Mouse (Mus musculus) small intestine, adult 2 months (tissue): ENCODE measurements around the gene Gps1. TPM values are rescaled to one million over a fixed set of nuclear protein-coding genes. Genes with fewer than 3 reads are reported as not detected.
"Not testable (repeated sequence)": the region's sequence is repeated elsewhere in the genome, so short reads cannot be mapped to it uniquely, and the experiment has no call there.

Experiments used
- H3K27ac ChIP-seq: fragments of 200-500 bp; 2 replicates; pipeline ENCODE4 v1.5.1; 2012; ENCODE audit warnings: low read depth, low read length, control low read depth, inconsistent platforms; ENCODE audit not compliant: insufficient read depth
- H3K27me3 ChIP-seq: fragments of 200-500 bp; 2 replicates; pipeline ENCODE4 v1.6.1; 2012; ENCODE audit warnings: mild to moderate bottlenecking, moderate library complexity, low read length, inconsistent platforms; ENCODE audit not compliant: control insufficient read depth, insufficient read depth
- H3K36me3 ChIP-seq: fragments of 200-500 bp; 2 replicates; pipeline ENCODE4 v1.6.1; 2012; ENCODE audit warnings: mild to moderate bottlenecking, low read length, control low read depth, inconsistent platforms; ENCODE audit not compliant: control insufficient read depth, insufficient read depth
- H3K4me1 ChIP-seq: fragments of 200-500 bp; 2 replicates; pipeline ENCODE4 v1.6.1; 2012; ENCODE audit warnings: low read length, inconsistent platforms, mixed read lengths; ENCODE audit not compliant: control insufficient read depth, insufficient read depth, insufficient read length
- H3K4me3 ChIP-seq: fragments of 200-500 bp; 2 replicates; pipeline ENCODE4 v1.5.1; 2012; ENCODE audit warnings: low read depth, mild to moderate bottlenecking, control low read depth, inconsistent platforms, low read length, moderate library complexity
- CTCF ChIP-seq: fragments of 200-500 bp; IDR thresholded peaks from 2 replicates; pipeline ENCODE4 v1.5.1; 2012; ENCODE audit warnings: low read depth, mild to moderate bottlenecking, control low read depth, inconsistent platforms, low read length, moderate library complexity, mixed read lengths; ENCODE audit not compliant: insufficient replicate concordance, insufficient read length; ENCODE audit errors: extremely low read depth
- POLR2A ChIP-seq: fragments of 200-500 bp; IDR thresholded peaks from 2 replicates; pipeline ENCODE4 v1.6.1; 2012; ENCODE audit warnings: low read depth, mild to moderate bottlenecking, control low read depth, inconsistent platforms, low read length, moderate library complexity
- WGBS: fragments of 180-500 bp; shearing (Covaris S2); methylation state at CpG from one replicate; pipeline ENCODE4 v1.1.7; 2018; 5-methylcytosine and 5-hydroxymethylcytosine counted together
- polyA plus RNA-seq: library from polyadenylated mRNA; depleted of rRNA; stranded (reverse); fragments of >200 nt; gene quantifications from 2 replicates; pipeline ENCODE4 v1.2.3, GENCODE M21; 2012

Gene Gps1
- polyA plus RNA-seq, 1 experiment: 86.4 TPM

DNA sequence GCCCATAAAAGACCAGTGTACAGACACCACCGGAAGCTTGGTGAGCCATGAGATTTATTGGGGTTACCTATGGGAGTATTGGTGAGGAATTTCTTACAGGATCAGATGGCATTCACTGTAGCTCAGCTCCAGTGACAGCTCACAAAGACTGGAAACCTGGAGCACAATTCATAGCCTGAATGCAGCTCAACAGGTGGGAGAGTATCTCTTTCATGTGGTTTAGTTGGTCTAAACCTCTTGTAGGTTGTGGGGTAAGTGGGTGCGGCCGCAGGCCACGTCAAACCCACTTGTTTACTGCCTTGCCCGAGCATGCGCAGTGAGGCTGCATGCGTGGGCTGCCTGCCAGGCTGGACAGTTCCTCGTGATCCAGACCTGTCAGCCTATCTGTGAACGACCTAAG lies 23.8 kb upstream of the Gps1 start:
- TF ChIP-seq CTCF (no peak), POLR2A (no peak)
- Histone ChIP-seq H3K36me3 (no peaks in the 10 kb centered on the region), H3K27ac (no peak overlapping the region), H3K4me3 (no peak overlapping the region), H3K4me1 (peaks cover 4% of the 10 kb centered on the region), H3K27me3 (no peaks in the 10 kb centered on the region)
- 76% methylated on average over 9 of the region's 9 CpGs for WGBS

DNA sequence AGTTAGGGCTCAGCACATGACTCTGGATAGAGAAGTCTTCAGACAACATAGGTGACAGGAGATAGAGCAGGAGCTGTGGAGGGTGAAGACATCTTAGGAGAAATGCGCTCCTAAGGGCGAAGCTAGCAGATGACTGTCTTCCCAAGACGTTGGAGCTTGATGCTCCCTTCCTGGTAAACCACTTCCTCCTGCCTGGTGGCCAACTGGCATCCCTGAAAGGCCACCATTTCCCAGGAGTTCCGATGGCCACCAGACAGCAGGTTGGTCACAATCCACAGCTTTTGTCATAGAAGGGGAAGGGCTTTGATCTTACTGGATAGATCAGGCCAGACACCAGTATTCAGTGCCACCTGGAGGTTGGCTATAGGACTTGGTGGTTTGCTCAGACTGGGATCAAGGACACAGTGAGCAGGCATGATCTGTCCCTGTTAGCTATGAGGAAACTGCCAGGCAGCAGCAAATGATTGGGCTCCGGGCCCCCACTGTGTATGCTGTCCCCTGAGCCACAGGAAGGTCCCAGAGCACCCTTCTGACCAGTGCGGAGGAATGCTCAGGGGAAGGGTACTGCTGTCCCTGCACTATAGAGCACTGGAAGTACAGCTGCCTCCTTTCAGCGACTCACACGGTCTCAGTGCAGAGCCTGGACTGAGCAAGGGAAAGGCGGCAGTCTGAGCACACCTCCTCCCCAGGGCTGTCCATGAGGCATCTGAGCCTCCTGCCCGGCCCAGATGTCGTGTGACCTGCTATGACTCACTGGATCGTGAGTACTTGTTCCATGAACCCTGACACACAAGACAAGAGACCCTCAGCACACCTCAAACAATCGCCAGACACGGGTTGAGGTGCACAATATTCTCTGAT lies 22.0 kb upstream of the Gps1 start:
- TF ChIP-seq POLR2A: no peak
- no peak for TF ChIP-seq CTCF
- Histone ChIP-seq H3K27ac (no peak overlapping the region), H3K4me1 (peaks cover 4% of the 10 kb centered on the region), H3K27me3 (no peaks in the 10 kb centered on the region), H3K4me3 (0 out of 2 replicates have a peak overlapping the region, but pooled peaks have one; percentile 27), H3K36me3 (no peaks in the 10 kb centered on the region)
- 49% methylated on average over 14 of the region's 14 CpGs for WGBS

DNA sequence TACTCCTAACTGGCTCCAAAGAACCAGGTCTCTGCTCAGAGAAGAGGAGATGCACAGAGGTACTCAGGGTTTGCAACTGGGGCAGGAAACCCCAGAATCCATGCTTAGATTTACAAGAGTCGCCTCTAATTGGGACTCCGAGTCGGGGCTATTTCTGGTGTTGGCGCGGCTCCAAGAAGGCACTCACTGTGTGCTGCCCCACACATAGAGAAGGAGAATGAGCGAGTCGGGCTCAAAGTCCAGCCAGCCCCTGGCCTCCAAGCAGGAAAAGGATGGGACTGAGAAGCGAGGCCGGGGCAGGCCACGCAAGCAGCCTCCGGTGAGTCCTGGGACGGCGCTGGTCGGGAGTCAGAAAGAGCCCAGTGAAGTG lies 21.4 kb upstream of the Gps1 start, which contains the start of gene Hmga1b:
Gene Hmga1b, plus strand, starts transcription at position 123 of the 370 bp plus-strand sequence.
- WGBS: 5% methylated on average over 14 of the region's 14 CpGs
- not testable (repeated sequence) for H3K36me3 ChIP-seq, H3K4me1 ChIP-seq, H3K27me3 ChIP-seq, H3K27ac ChIP-seq
- H3K4me3 ChIP-seq: peak within 1 kb of the TSS; percentile 27

DNA sequence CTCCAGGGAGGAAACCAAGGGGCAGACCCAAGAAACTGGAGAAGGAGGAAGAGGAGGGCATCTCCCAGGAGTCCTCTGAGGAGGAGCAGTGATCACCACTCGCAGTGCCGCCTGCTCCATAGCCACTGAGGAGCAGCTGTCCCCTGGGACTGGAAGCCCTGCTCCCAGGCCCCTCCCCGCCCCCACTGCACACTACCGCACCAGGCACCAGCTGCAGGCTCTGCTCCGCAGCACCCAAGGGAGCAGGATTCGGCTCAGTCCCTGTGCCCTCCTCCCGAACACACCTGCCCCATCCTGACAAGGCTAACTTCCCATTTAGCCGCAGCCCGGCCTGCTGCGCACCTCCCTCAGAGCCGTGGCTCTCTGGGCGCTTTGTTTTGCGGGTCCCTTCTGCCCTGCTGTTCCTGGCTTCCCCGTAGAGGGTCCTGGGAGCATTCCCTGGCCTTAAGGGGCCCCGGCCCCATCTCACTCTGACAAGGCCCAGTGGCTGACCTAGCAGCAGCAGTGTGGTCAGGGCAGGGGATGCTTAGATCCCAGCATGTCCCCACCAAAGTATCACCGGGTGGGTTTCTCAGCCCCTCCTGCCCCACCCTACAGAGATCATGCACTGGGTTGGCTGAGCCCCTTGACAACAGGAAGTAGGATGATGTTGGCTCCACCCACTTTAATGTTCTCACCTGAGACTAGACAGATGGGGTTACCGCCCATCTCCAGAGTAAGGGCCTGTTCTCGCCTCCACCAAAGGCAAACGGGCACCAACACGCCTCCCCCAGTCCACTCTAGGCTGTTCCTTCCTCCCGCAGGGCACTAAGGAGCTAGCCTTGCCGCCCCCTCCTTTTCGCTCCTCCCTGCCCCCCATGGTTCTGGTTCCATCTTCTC lies 20.7 kb upstream of the Gps1 start:
- H3K4me3 ChIP-seq: peak overlapping the region; percentile 27
- not testable (repeated sequence) for H3K27ac ChIP-seq, H3K27me3 ChIP-seq, H3K36me3 ChIP-seq
- 40% methylated on average over 5 of the region's 23 CpGs for WGBS
- peaks cover 10% of the 10 kb centered on the region for H3K4me1 ChIP-seq

DNA sequence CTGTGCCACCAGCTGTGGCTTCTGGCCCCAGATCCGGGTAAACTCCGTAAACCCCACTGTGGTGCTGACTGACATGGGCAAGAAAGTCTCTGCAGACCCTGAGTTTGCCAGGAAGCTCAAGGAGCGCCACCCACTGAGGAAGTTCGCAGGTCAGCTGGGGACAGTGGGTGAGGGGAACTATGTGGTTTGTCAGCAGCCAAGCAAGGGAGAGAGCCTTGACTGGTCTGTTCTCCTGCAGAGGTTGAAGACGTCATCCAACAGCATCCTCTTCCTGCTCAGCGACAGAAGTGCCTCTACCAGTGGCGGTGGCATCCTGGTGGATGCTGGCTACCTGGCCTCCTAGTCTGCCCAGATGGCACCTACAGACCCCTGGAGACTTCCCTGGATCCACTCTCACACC lies 17.0 kb upstream of the Gps1 start:
- 81% methylated on average over 5 of the region's 7 CpGs for WGBS

DNA sequence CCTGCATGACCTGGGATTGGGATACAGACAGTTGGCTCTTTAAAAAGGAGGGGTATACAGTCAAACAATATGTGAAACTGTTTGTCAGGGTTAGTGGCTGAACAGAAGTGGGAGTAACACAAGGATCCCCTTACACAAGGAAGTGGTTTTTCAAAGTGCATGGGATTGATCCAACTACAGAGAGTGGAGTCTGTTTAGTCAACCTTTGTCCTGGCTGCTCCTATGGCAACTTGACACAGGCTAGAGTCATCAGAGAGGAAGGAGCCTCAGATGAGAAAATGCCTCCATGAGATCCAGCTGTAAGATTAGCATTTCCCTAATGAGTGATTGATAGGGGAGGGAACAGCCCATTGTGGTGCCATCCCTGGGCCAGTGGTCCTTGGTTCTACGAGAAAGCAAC lies 15.9 kb upstream of the Gps1 start:
- H3K4me3 ChIP-seq: no peak overlapping the region
- TF ChIP-seq POLR2A (no peak), CTCF (no peak)

More for the DNA sequence above, 17.0 kb upstream of the Gps1 start:
- H3K27me3 ChIP-seq, H3K27ac ChIP-seq, H3K4me3 ChIP-seq, H3K36me3 ChIP-seq: not testable (repeated sequence)
- H3K4me1 ChIP-seq: peaks cover 12% of the 10 kb centered on the region

DNA sequence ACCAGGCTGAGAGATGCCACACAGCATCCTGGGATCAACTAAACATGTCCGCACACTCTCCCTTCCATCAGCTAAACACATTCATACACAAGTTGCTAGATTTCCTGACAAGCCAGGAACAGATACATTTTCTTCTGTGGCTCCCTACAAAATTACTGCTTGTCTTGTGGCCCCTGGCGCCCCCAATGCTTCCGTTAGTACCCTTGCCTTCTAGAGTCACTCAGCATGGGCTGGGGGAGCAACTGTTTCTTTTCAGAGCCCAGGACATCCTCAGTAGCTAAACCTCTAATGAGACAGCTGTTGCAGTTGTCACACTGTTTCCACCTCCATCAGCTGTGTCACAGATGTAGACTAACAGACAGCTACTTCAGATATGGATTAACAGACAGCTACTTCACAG lies 11.3 kb upstream of the Gps1 start:
- TF ChIP-seq CTCF: no peak
- Histone ChIP-seq H3K27ac (no peak overlapping the region), H3K4me1 (peaks cover 8% of the 10 kb centered on the region; the same call in 1 of the 2 replicates), H3K27me3 (no peaks in the 10 kb centered on the region), H3K36me3 (no peaks in the 10 kb centered on the region), H3K4me3 (no peak overlapping the region)
- WGBS: 93% methylated on average over 3 of the region's 3 CpGs

More for the DNA sequence above, 15.9 kb upstream of the Gps1 start:
- H3K4me1 ChIP-seq: peaks cover 8% of the 10 kb centered on the region
- H3K27ac ChIP-seq: peak overlapping the region; percentile 52; the same call in 1 of the 2 replicates
- WGBS: 23% methylated on average over 1 of the region's 1 CpGs
- H3K27me3 ChIP-seq: no peaks in the 10 kb centered on the region
- no peaks in the 10 kb centered on the region for H3K36me3 ChIP-seq
